Mouse (Mus musculus) cerebellum, adult 9-10 months (tissue): Measurements from ENCODE around the gene Pgghg.
"Not testable (repeated sequence)": the region's sequence is repeated elsewhere in the genome, so short reads cannot be mapped to it uniquely, and the experiment has no call there.

Experiments used
- DNase-seq: peaks from one replicate; pipeline ENCODE4 v3.0.0; 2022

Pgghg gene

DNA sequence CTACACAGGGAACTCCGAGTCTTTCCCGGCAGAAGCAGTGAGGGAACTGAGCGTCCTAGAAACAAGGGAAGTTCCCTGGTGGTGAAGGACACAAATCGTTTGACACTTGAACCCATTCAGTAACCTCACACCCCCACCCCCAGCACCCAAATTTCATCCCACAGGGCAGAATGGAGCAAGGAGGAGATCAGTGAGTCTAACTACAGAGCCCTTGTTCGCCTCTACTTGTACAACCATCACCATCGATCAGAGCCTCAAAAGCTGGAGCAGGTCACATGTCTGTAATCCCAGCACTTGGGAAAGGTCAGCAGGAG is 15.3 kb downstream of the Pgghg start:
- no peak for DNase-seq

DNA sequence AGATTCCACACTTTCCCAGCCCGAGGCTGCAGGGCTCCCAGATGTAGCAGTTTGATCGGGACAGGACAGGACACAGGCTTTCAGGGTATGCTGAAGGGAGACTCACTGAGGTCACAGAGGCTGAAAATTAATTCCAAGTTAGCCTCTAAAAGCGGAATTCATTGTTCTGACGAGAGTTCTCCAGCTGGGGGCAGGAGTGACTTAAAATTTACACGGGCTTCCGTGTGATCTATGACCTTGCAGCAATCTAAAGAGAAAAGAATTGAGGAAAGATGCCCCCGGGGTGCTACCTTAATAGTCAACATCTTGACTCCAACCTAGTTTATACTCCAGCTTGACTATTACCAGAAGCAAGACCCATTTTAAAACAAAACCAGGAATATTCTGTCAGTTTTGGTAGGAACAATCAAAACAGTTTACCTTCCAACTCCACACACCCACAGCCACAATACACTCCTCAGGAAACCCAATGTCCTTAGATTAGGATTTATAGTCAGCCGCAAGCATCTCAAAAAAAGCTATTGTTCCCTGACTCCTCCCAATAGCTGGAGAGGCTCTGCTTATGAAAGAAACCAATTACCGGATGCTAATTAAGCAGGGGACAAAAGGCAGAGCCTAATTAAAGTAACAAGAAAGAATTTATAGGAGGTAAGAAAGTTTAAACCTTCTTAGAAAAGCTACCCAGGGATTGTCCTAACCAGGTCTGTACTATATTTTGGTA is 18.1 kb downstream of the Pgghg start:
- peak; percentile 14 for DNase-seq

DNA sequence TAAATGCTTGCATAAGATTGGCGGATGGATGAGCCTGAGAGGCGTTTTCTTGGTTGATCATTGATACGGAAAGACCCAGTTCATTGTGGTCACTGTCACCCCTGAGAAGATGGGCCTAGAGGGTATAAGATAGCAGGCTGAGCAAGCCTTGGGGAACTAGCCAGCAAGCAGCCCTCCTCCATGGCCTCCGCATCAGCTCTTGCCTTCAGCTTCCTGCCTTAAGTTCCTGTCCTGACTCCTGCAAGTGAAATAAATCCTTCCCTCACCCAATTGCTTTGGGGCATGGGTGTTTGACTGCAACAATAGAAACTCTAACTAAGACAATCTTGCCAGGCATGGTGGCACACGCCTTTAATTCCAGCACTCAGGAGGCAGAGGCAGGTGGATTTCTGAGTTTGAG is 18.8 kb downstream of the Pgghg start:
- no peak for DNase-seq

DNA sequence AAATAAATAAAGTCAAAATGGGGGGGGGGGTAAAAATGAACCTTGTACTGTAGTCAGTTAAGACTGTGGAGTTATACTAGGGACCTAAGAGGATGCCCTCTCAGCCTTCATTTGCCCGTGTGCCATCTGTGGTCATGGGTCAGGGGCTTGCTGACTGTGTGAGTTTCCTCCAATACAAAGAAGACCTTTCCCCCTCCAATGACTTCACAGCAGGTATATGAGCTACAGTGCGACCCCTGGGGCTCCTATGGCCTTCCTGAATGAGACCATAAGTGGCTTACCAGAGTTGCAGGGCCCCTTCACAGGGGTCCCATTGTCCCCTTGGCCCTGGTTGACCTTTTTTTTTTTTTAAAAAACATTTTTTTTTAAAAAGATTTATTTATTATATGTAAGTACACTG is 20.2 kb downstream of the Pgghg start:
- DNase-seq = no peak

DNA sequence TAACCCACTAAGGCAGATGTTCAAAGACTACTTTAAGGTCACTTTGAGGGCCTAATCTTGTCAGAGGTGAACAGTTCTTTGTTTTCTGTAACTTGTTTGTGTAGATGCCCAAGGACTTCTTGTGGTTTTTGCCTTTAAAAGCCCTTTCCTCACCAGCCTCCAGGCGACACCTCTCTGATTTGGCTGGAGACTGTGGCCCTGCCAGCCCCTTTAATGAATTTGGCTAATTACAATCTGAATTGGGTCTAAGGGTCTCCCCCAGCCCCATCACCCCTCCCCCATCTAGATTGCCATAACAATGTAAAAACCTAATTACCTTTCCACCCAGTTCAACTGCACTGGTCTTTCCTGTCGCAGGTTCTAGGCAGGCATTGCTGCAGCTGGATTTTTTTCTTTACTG is 21.5 kb downstream of the Pgghg start:
- no peak for DNase-seq

DNA sequence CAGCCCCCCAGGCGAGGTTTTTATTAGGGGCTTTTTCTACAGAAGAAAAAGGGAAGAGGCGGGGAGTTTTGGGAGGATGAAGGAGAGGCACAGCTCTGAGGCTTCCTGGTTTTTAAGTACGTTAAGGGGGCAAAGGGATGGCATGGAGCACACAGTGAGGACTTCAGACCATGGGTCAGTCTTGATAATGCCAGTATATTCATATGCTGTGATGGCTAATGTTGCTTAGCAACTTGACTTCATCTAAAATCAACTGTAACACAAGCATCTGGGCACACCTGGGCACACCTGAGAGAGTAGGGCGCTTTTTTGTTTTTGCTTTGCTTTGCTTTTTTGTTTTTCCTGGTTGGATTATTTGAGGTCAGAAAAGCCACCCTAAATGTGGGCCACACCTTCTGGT is 25.7 kb downstream of the Pgghg start, which contains the start of gene Ifitm1:
Gene Ifitm1 (plus strand): TSS at position 301 of the 400 bp plus-strand sequence.
- DNase-seq = no peak

DNA sequence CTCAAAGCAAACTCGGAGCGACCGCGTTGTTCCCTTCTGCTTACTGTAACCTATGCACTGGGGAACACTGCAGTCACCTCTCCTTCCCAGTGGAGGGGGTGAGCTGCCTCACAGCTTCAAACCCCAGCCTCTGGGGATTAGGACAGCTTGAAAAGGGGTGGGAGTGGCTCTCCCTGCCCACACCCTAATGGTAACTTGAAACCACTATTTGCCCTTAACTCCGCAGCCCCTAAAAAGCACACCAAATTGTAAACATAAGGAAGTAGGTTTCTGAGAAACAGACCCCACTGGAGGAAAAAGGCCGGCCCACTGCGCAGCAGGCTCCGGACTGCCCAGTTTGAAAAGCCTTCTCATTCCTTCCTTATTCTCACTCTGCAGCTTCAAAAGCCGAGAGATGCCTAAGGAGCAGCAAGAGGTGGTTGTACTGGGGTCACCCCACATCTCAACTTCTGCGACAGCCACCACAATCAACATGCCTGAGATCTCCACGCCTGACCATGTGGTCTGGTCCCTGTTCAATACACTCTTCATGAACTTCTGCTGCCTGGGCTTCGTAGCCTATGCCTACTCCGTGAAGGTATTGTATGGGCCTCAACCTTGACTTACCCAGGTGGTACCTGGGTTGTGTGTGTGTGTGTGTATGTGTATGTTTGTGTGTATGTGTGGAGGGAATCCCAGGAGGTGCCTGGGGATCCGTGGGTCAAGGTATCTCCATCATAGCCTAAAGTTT is 26.8 kb downstream of the Pgghg start:
- no peak for DNase-seq

DNA sequence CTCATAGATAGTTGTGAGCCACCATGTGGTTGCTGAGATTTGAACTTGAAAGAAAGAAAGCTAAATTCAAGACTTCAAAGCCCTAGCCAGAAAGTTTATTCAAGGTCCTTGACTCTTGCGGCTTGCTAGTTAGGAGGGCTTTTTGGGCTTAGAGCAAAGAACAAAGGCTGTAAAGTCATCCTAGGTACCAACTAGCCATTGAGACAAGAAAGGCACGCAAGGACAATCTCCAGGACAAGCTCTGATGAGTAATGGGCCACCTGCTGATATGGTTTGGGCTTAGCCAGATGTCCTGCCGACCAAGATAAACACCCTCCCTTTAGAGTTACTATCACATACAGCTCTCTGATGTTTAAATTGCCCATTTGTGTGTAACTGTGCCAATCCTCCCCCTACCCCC is 27.5 kb downstream of the Pgghg start:
- DNase-seq = not testable (repeated sequence)

DNA sequence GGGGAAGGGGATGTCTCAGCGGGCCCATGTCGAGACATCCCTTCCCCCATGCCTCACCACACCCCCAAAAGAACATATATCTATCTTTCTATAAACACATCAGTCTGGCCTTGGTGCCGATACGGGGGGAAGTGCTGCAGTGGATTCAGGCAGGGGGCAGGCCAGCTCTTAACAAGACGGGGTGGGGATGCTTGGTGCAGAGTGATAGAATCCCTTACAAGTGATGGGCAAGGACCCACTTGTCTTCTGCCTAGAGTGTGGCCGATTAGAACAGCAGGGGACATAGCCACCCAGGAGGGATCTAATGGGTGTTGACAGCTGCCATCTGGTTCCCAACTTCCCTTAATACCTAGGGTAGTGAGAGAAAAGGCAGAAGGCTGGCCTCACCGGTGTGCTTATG is 29.7 kb downstream of the Pgghg start:
- DNase-seq = no peak

DNA sequence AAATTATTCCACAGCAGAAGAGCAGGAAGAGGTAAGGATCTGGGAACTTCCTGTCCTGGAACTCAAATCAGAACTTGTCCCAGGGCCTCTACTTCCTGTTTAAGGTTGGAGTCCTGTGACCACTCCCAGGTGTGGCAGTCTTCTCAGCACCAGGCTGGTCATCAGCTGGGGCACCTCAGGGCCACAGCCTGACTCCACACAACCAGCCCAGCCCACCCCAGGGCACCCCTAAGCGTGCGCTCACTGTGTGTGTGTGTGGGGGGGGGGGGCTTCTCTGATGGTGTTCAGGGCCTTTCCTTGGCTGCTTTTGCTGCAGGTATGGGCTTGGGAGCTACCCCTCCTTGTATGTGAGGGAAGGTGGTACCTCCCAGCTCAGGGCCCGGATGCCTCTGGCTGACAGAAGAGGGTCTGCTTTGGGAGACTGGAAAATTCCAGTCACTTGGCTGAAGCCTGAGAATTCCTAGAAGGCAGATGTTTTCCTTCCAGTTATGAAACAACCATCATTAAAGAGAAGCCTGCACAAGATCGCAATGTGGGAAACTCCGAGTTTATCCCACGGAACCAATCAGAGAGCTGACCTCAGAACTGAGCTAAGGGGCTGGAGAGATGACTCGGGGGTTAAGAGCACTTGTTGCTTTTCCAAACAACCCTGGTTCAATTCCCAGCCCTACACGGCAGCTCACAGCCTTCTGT is 30.4 kb downstream of the Pgghg start:
- no peak for DNase-seq

DNA sequence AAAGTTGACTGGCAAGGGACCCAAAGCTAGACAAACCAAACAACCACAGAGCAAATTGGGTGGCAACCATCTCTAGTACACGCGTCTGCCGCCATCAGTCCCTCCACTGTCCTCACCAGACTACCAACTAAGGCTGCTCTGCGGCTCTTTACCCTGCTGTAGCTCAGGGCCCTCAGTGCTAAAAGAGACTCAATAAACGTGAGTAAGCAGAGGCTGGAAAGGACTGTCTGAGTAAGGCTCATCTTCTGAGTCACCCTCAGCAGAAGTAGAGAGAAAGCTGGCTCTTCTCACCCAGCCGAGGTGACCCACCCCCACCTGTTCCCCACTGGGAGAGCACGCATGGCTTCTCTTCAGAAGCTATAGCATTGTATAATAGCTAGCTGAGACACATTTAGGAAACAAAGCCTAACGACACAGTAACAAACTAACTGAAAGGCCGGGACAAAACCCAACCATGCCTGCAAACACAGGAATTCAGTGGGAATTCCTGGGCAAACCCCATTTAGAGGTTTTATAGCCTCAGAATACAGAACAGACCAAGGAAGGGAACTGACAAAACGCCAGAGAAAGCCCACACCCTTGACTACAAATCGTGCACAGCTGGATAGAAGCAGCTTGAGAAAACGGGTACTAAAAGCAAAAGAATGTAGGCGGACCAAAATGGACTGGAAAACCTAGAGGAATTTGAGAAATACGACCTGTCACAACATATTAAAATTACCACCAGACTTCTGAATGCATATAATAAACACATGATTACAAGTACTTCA is 32.4 kb downstream of the Pgghg start:
- no peak for DNase-seq

DNA sequence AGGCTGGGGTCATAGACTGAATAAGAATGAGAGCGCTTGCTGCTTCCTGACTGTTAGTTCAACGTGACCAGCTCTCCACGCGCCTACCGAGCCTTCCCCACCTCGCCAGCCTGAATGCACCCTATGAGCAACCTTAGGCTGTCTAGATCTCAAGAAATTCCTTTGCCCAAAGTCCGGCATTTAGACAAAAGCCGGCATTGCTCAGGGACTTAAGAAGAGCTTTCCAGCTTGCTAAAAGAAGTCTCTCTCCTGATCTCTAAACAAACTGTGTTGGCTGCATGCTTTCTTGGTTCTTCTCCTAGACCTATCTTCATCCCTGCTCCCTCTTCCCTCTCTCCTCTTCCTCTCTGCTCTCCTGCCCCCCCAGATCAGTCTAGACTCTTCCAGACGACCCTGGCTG is 33.7 kb downstream of the Pgghg start:
- DNase-seq = no peak

DNA sequence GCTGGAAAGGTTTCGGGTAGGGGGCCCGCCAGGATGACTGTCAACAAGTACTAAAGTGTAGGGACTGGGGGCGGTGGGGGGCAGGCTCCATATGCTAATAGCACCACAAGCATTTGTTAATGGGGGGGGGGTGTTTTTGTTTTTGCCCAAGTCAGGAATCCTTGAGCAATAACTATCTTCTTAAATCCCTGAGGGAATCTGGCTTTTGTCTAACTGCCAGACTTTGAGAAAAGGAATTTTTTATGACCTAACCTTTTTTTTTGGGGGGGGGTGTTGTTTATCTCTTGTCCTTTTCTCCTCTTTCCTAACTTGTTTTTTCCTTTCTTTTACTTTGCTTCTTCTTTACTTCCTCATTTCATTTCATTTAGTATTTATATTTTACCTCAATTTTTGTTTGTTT is 34.3 kb downstream of the Pgghg start:
- DNase-seq = no peak

DNA sequence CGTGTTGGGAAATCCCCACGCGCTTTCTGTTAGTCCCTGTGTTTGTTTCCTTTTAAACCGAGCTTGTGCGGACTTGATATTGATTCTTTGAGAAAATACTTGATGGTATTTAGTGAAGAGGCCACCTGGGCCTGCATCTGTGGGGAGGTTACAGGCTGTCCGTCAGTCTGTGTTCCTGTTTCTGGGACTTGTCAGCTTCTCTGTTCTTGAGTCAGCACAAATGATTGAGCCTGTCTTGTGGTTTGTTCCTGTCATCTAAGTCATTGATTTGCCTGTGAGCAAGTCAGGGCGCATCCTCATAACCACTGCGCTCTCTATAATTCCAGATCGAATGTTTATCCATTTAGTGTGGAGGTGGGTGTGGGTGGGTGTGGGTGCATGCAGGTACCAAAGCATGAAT is 35.5 kb downstream of the Pgghg start:
- not testable (repeated sequence) for DNase-seq

DNA sequence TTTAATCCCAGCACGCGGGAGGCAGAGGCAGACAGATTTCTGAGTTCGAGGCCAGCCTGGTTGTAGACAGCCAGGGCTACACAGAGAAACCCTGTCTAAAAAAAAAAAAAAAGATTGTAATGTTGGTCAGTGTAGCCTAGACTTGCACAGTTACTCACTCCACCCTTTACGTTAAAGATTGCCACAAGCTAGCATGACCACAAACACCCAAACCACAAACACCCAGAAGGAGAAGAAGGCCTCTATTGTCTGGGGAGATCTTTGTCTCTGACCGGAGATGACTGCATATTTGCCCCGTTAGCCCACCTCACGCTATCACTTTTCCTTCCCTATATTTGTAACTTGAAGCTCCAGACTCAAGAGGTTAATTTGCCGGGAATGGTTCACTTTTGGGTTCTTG is 40.5 kb downstream of the Pgghg start:
- DNase-seq = no peak

DNA sequence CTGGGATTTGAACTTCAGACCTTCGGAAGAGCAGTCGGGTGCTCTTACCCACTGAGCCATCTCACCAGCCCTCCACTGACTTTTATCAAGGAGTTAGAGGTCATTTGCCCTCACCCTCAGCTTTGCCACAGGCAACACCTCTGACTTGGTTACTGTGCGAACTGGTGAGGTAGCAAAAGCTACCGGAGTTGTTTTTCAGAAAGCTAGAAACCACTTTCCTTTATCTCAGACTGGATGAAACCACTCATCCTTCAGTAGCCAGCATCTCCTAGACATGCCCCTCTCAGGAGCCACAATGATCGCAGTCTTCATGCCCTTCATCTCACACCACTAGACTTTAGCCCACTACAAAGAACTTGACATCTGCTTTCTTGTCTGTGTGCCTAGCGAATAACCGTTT is 41.8 kb downstream of the Pgghg start:
- no peak for DNase-seq

DNA sequence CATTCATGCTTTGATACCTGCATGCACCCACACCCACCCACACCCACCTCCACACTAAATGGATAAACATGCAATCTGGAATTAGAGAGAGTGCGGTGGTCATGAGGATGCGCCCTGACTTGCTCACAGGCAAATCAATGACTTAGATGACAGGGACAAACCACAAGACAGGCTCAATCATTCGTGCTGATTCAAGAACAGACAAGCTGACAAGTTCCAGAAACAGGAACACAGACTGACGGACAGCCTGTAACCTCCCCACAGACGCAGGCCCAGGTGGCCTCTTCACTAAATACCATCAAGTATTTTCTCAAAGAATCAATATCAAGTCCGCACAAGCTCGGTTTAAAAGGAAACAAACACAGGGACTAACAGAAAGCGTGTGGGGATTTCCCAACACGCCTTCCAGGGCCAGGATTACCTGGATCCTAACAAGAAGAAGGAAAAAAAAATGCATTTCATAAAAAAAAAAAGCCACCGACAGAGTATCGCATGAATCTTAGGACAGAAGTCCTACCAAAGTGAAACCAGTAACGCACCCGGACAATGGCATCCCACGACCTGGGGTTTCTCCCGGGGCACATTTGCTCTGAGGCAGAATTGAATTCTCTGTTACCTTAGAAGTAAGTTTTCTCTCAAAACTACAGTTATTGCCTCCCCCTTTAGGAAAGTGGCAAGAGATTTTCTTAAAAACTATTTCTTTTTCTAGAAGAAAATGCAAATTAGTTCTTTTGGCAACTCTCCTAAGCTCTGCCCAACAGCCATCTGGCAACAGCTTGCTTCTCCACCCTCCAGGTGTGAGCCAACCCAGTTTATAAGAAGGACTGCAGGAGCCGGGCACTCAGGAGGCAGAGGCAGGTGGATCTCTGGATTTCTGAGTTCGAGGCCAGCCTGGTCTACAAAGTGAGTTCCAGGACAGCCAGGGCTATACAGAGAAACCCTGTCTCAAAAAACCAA is 46.3 kb downstream of the Pgghg start:
- DNase-seq = no peak

DNA sequence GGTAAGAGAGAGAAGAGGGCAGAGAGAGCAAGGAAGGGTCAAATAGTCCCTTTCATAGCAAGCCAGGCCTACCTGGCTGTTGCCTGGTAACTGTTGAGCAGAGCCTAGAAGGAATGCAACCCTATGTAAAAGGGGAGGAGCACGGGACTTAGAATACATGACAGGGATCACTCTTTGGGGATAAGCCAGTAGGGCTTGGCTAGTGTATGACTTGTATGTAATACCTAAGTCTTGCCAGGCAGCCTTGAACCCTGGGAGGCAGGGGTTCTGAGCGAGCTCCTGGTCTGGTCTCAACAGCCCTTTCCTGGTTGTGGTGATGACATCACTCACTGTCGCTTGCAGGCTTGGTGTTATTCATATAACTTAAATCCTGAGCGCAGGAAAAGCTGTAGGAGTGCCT is 47.8 kb downstream of the Pgghg start:
- no peak for DNase-seq

DNA sequence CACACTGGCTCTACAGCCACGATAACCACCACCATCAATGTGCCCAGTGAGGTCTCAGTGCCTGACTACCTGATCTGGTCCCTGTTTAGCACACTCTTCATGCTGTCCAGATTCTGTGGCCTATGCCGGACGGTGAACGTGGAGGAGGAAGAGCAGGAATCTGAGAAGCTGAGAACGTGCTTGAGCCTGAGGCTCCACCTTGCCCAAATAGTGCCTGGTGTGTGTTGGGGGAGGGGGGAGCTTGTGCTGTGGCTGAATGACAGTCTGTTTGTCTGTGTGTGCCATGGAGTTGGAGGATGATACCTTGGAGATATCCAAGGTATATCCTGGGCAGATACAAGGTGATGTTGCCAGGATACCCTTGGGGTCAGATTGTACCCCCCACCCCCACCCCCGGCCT is 49.0 kb downstream of the Pgghg start:
- no peak for DNase-seq

DNA sequence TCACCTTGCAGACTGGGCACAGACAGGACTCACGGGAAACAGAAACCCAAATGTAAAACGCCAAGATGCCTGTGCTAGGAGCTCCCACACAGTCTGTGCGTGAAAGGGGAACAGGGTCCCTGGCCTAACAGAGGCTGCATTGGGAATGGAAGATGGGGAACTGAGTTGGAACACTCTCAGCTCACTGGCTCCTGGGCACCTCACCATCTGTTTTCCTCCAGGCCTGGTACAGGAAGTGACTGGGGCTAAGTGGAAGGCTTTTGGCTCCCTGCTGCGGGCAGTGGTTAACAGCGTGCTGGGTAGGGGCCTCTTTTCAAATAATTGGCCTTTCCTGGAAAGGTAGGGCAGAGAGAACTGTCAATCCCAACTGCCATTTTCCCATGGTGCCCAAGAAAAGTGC is 49.4 kb downstream of the Pgghg start:
- DNase-seq = no peak

DNA sequence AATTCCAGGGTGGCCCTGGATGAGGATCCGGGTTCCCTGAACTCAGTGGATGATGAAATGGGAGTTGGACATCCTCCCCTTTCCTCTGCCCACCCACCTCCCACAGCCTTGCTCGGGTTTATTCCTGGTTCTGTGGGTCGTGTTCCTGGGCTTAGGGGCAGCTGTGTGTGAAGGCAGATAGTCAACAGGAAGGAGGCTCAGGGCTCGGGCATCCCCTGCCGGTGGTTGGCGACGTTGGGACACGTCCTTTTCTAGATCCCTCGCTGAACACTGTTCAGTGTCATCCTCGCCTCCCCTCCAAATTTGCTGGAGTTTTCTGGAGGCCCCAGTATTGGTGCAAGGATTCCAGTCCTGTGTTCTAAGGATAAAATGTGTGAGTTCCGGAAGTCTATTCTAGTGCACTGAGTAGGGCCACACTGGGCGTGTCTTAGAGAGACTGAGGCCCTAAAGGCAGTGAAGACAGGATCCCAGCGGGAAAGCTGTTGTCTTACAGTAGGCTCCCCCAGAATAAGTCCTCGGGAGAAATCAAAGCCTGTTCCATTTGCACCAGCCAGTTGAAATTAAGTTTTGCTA is 50.0 kb downstream of the Pgghg start:
- DNase-seq = no peak
